Mouse (Mus musculus): Measurements from ENCODE around the gene Erf. TPM values are rescaled to one million over a fixed set of nuclear protein-coding genes. Genes with fewer than 3 reads are reported as not detected.

Erf gene
- total RNA-seq, 2 experiments from 2014 or later: 43.1 to 46.3 TPM

DNA sequence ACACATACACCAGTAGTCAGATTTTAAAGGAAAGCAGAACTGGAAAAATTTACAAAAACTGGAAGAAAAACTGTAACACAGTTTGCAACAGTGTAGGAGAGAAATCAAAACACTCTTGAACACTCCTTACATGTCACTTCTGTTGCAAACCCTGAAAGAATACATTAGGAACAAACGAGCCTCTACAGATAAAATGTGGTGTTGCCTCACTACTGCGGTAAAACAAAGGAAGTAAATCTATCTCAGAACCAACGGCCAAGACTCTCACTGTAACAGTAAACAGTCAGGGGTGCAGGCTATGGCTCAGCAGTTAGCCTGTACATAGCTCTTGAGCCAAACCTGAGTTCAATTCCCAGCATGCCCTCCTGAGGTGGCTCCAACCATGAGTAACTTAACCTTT is 37.5 kb downstream of the Erf start:
- DNase-seq (ENCODE audit: low spot score in 2 of 2): no peak

DNA sequence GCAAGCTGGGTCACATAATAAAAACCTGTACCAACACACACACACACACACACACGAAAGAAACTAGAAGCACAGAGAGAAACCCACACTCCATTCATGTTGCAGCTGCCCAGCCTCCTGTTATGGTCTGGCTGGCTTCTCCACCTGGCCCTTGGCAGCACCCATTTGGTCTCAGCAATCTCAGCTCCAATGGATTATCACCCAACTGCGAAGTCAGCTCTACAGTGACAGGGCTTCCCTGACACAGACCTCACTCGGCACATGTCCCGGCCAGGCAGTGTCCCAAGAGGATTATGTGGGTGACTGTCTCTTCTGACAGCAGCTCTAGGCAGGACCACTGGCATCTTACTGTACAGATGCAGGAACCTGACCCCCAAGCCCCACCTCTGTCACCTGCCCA is 40.1 kb downstream of the Erf start:
- DNase-seq (ENCODE audit: low spot score in 2 of 2): no peak

DNA sequence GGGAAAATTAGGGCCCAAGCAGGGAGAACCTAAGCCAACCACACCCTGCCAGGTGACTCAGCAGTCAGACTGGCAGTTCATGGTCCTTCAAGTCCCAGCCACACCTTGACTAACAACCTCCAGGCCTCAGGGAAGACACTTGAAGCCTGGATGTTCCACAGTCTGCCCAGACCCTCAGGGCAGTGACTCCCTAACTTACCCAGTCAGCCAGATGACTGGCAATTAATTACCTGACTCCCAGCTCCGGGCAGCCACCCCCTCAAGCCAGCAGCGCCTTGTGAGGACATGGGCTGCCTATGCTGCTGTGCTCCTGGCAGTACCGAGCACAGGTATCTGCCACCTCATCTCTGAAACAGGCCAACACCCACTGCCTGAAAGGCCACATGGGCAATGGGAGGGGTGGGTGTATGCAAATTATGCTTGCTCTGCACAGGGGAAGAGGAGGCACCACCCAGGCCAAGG is 41.4 kb downstream of the Erf start:
- no peak for DNase-seq (ENCODE audit: low spot score in 2 of 2)

DNA sequence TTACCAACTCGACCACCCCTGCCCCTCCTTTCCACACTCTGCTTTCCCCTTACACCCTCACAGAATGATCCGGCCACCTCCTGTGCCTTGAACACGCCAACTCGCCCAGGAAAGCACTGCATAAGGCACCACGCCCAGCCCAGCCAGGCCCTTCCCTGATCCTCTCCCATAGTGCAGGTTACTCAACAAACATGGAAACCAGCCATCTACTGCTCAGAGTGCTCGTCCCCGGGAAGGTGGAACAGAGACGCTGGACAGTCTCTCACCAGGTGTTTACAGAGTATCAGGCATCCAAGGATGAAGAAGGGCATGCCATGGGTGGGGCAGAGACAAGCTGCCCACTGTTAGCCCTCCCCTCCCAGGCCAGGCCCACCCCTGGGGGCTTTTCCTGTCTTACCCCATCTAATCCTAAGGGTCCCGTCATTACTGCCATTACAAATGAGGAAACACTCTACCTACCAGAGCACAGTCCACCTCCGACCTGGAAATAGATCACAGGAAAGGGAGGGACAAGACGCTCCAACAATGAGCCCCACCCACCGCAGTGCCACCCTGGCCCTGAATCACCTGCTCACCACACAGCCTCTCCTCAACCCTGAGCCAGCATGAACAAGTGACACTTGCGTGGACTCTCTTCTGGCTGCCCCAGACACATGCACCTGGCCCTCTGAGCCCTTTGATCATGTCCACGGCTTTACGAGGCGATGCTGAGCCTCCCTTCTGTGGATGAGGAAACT is 44.3 kb downstream of the Erf start:
- no peak for DNase-seq (ENCODE audit: low spot score in 2 of 2)

DNA sequence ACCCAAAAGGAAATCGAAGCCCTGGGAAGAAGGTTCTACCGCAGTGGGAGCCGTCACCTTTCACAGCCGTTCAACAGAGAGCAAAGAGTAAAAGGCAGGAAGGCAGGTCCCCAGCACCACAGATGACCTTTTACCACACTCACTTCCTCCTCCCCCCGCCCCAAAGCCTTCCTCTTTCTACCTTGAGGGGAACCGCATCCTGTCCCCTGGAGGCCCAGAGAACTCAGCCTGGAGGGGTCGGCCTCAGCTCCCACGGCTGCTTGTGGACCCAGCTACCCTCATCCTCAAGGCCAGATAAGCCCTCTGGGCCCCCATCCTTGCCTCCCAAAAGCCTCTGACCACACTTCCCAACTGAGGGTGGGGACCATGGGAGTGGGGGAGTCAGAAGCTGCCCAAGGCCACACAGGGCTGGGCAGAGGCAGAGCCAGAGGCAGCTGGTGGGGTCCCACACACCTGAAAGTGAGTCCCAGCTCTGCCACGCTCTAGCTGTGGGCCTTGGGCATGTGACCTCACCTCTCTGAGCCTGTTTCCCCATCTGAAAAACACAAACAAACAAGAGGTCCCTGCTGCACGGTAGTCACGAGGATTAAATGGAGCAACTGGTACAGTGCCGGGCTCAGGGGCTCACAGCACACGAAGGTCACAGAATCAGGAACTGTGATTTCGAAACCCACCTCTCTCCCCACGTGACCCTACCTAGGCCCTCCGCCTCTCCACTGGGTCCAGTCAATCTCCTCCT is 45.0 kb downstream of the Erf start:
- DNase-seq (ENCODE audit: low spot score in 2 of 2): no peak

DNA sequence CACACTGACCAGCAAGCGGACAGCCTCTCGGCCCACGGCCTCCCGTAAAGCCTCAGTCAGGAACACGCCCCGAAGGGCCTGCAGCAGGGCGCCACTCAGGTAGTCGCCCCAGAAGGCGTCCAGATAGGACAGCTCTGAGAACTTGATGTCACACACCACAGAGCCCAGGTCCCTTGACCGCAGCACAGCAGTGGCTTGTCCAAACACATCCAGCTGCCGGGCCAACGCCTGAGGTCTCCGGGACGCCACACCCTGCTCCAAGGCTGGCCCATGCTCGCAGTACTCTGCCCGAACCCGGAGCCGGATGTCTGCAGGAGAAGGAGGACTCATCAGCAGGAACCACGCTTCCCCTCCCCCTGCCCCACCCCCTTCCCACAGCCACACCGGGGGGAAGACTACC is 46.9 kb downstream of the Erf start:
- no peak for DNase-seq (ENCODE audit: low spot score in 2 of 2)

DNA sequence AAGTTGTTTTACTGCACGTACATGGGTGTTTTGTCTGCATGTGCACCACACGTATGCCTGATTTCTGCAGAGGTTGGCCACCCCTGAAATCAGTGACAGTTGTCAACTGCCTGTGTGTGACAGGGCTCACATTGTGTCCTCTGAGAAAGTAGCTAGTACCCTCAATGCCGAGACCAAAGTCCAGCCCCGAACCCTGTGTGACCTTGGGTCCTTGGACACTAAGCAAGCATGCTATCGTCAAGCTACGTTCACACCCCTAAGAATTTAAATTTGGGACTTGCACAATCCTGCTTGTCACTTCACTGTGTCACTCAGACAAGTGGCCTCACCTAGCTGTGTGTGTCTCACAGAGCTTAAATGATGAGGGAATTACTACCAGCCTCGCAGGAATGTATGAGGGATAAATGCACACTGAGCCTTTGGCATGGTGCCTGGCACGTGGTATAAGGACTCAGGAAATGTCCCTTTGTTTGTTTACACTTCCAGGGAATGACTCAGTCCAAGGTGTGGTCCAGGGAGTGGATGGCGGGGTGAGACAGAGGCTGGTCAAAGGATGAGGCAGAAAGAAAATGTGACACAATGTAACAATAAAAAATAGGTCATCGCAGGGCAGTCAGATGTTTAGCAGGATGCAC is 53.1 kb downstream of the Erf start:
- DNase-seq (ENCODE audit: low spot score in 2 of 2): no peak

DNA sequence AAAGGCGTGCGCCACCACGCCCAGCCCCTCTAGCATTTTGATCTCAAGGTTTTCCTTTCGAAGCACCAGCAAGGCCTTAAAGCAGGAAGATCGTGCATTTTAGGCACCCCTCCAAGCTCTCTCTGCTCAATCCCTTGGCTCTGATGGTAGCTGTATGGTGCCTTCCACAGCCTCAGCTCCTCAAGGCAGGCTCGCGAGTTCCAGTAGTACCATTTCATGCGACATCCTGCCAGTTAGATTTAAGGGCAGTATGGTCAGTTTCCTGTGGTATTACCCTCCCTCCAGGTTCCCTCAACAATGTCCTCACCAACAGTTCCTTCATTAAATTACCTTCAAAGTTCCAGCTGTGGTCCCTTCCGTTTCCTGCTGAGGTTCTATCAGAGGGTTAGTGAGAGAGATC is 54.5 kb downstream of the Erf start:
- no peak for DNase-seq (ENCODE audit: low spot score in 2 of 2)

DNA sequence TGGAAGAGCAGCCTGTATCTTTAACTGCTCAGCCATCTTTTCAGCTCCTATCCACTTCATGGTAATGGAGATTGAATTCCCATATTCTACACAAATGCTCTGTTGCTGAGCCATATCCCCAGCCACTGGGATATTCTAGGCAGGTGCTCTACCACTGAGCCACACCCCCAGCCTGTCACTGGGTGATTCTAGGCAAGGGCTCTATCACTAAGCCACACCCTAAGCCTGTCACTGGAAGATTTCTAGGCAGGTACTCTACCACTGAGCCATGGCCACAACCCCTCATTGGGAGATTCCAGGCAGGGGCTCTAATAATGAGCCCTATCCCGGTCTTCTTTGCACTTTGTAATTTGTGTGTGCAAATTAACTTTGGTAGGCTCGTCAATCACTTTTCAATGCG is 55.4 kb downstream of the Erf start:
- no peak for DNase-seq (ENCODE audit: low spot score in 2 of 2)

Small RNAs within 50 kb of the gene (microRNA-seq; reads per million reads assigned to microRNA genes)
- 0 to 0.25 reads per million in 2 experiments for gene Mir7048

Other genes with a start within 250 kb of the Erf start
- 1,000 to 10,000 TPM; 2,544 to 2,610 TPM for gene Atp1a3, start 244.8 kb downstream of the Erf start, total RNA-seq (2021)
- 100 to 1,000 TPM; 213 to 225 TPM for gene Grik5, start 178.4 kb downstream of the Erf start, total RNA-seq (2021)
- gene Zfp574, start 178.2 kb downstream of the Erf start, total RNA-seq (2021): 10 to 100 TPM; 30.9 to 33.2 TPM
- gene Pou2f2, start 71.0 kb downstream of the Erf start, total RNA-seq (2021): 1 to 10 TPM; 6.9 to 8.1 TPM
- gene Dedd2, start 30.1 kb downstream of the Erf start, total RNA-seq (2021): 10 to 100 TPM; 26.8 to 29.9 TPM
- gene Zfp526, start 29.3 kb downstream of the Erf start, total RNA-seq (2021): 10 to 100 TPM; 12.6 to 12.7 TPM
- gene Gsk3a, start 12.9 kb downstream of the Erf start, total RNA-seq (2021): 100 to 1,000 TPM; 208 to 221 TPM
- 100 to 1,000 TPM; 198 to 203 TPM for gene Cic, start 16.9 kb upstream of the Erf start, total RNA-seq (2021)
- gene Pafah1b3, start 47.2 kb upstream of the Erf start, total RNA-seq (2021): 10 to 100 TPM; 19.3 to 27.7 TPM
- gene Prr19, start 50.6 kb upstream of the Erf start, total RNA-seq (2021): not detected
- 10 to 100 TPM; 23.0 to 25.0 TPM for gene Tmem145, start 55.3 kb upstream of the Erf start, total RNA-seq (2021)
- 10 to 100 TPM; 99.1 to 99.9 TPM for gene Megf8, start 66.4 kb upstream of the Erf start, total RNA-seq (2021)
- gene Cnfn, start 119.0 kb upstream of the Erf start, total RNA-seq (2021): not detected
- 10 to 100 TPM in 1 of 2 experiments, 1 to 10 TPM in 1; 9.4 to 11.0 TPM for gene Lipe, start 147.9 kb upstream of the Erf start, total RNA-seq (2021)
- gene Cxcl17, start 162.1 kb upstream of the Erf start, total RNA-seq (2021): not detected
- 1 to 10 TPM; 3.2 to 3.8 TPM for gene Ceacam1, start 226.8 kb upstream of the Erf start, total RNA-seq (2021)